Mouse (Mus musculus): ENCODE data around the gene Slc38a8. TPM values are rescaled to one million over a fixed set of nuclear protein-coding genes. Genes with fewer than 3 reads are reported as not detected.

Gene Slc38a8
- not detected for total RNA-seq (2021)
- long read RNA-seq, experiment 1, result 0 reads
- long read RNA-seq, experiment 2, result 0 reads

DNA sequence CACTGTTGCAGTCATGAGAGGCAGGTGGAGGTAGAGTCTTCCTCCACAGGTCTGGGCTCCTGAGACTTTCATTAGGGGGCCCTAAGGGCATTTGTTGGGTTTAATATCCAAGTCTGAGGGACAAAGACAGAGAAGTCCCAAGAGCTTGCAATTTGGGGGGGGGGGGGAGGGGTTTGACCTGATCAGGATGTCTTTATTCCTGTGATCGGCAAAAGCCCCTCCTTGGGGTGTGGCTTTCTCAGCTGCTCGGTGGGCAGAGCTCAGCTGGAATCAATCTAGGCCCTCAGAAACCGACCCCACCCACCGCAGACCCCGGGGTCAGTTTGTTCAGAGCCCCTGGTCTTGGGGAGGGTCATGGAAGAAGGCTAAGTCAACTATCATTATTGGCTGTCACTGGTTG, at the start of gene Slc38a8:
Gene Slc38a8, minus strand, starts transcription at position 101 of the 400 bp plus-strand sequence.
- DNase-seq, result no peak

DNA sequence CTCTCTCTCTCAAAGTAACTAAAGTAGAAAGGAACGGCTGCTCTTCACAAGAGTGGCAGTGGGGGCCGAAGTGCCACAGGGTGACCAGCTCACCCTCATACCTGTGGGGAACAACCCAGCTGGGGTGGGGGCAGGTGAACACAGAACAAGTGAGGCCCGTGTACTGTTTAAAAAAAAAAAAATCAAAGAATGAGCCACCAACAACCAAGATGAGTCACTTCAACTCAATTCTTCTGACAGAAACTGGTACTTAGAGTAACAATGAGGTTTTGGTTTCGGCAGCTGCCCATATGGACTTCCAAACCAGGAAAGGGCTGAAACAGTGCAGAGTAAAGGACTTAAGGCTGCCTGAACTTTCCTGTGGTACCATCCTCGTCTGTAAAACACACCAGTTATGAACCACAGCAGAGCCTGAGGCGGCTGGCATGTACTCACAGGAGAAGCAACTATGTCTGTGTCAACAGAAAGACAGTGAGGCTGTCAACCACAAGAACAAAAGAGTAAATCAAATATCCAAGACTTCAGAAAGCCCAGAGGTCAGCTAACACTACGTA, 47.1 kb upstream of the Slc38a8 start:
- DNase-seq, result no peak

- no peak for DNase-seq
Observed at GRCm38 (mm10) chr8:119547019-119547691, 45.7 kb upstream of the Slc38a8 start.

DNA sequence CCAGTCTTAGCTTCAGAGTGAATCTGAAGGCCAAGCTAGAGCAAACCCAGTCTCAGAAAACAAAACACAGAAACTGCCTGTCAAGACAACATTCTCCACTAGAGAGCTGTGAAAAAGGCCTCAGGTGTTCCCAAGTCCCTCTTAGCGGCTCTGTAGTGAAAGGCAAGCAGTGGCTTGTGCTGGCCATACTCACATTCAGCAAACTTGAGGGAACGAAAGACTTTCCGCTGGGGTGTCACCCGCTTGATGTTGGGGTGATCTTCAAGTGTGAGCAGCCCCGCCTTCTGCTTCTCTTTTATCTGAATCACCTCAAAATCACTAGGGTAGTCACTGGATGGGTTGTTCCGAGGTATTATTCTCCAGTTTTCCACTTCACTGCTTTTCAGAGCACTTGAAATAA, 44.3 kb upstream of the Slc38a8 start:
- no peak for DNase-seq

- DNase-seq, result no peak
Observed at GRCm38 (mm10) chr8:119545180-119545579, 43.7 kb upstream of the Slc38a8 start.

GRCm38 (mm10) chr8:119544606-119545005, 43.1 kb upstream of the Slc38a8 start:
- no peak for DNase-seq

- no peak for DNase-seq
Observed at GRCm38 (mm10) chr8:119531973-119532372, 30.5 kb upstream of the Slc38a8 start.

- DNase-seq, result no peak
Observed at GRCm38 (mm10) chr8:119531397-119531796, 29.9 kb upstream of the Slc38a8 start.

GRCm38 (mm10) chr8:119530937-119531336, 29.4 kb upstream of the Slc38a8 start:
- no peak for DNase-seq

- no peak for DNase-seq
Observed at GRCm38 (mm10) chr8:119528762-119529161, 27.3 kb upstream of the Slc38a8 start.

DNA sequence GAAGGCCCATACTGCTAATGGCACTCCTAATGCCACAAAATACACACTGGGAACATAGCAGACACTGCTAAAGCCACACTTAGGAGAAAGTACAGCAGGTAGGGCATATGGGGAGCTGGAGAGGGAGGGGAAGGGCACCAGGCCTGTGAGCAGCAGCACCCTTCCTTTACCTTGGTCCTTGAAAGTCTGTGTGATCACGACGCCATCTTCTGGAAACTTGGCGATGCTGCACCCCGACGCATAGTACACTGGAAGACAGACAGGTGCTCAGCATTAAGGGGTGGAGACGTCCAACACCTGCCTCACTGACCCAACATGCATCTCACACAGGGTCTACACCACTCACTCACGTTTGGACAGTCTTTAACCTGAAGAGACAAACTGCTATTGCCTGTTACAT, 18.6 kb upstream of the Slc38a8 start:
- DNase-seq, result no peak

- DNase-seq, result no peak
Observed at GRCm38 (mm10) chr8:119516674-119517073, 15.2 kb upstream of the Slc38a8 start.

- no peak for DNase-seq
Observed at GRCm38 (mm10) chr8:119515767-119516166, 14.3 kb upstream of the Slc38a8 start.

DNA sequence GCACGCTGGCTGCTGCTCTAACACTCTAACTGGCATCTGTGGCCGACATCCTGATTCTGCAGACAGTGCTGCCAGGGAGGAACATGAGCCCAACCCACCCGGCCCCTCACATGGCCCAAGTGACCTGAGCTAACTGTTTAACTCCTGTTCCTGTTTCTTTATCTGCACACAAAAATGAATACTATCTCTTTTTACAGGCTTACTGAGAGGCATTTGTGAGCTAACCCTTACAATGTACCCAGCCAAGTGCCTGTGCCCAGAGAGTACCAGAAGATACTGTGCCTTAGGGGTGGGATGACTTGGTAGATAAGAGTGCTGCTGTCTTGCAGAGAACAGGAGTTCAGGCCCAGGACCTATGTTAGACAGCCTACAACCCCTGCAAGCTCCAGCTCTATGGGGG, 13.4 kb upstream of the Slc38a8 start:
- no peak for DNase-seq

DNA sequence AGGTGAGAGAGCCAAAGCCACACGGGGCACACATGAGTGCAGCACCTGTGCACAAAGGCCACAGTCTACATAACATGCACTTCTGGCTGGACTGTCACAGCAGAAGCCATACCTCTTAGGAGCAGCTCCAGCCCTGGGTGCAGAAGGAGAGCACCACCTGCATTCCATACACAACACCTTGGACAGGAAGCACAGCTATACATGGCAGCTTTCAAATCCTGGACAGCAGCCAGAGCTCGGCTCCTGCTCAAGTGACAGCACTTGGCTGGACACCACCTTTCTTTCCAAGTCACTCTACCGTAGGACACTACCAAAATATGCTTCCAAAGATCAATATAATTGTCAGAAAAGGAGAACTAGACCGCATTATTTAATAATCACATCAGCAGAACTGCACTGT, 11.9 kb upstream of the Slc38a8 start:
- no peak for DNase-seq

- DNase-seq, result no peak
Observed at GRCm38 (mm10) chr8:119511722-119512121, 10.2 kb upstream of the Slc38a8 start.

DNA sequence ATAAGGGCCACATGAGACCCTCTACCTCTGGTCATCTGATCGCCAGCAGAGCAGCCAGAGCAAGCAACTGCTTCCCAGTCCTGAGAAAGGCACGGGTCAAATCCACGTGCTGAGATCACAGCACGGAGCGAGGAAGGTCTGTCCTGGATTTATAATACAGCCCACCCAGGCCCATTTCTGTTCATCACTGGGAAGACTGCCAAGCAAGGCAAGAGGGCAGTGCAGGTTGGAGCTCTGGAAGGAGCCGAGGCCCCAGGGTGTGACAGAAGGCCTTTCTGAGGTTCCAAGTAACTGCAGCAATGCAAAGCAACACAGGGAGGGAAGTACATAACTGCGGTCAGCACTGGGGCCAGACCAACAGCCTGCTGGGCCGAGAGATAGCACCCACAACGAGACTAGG, 9.0 kb upstream of the Slc38a8 start:
- DNase-seq, result no peak

DNA sequence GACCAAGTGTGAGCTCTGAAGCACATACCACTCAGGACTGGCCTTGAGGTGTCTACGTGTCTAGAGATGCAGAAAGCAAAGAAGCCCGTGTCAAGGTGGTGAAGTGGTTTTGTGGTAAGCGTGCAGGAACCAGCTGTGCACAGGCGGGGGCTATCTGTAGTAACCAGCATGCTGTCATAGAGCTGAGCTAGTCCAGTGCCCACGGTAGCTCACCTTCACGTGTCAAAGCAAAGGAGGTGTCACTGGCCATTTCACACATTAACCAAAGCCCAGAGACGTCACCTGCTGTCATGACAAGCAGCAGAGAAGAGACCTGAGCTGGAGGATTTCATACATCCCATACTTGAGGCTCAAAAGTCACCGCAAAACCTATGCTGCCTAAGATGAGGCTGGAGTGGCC, 4.6 kb upstream of the Slc38a8 start:
- DNase-seq, result no peak

DNA sequence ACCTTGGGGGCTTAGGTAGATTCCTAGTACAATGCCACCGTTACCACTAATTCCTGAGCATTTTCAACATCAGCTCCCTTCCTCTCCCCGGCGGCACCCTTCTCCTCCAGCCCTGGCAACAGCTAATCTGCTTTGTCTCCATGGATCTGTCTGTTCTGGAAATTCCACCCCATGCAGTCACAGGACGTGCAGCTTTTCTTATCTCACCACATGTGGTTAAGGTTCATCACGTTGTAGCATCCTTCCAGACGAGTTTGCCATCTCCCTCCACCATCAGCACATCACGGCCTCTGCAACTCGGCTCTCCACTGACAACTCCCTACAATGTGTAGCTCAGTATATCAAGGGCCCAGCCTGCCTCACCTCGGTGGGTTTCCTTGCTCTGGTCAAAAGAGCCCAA, 4.0 kb upstream of the Slc38a8 start:
- DNase-seq, result no peak

- DNase-seq, result no peak
Observed at GRCm38 (mm10) chr8:119503191-119503767, 1.8 kb upstream of the Slc38a8 start.

DNA sequence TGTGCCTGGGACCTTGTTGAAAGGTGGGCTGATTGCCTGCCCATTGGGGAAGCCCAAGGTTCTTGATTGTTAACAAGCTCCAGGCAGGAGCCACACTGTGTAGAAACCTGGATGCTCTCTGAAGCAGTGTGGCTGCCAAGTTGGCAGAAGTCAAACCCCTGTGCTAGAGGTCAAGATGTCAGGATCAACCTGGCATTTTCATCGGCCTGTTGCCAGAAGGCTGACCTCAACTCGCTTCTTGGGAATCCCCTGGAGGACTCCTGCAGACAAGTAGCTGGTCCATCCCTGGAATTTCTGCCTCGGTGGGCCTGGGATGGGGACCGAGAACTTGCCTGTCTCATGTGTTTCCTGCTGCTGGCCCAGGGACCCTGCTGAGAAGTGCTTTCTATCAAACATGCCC, 613 bp upstream of the Slc38a8 start:
- DNase-seq, result no peak

- no peak for DNase-seq
Observed at GRCm38 (mm10) chr8:119499836-119500235, 1.7 kb downstream of the Slc38a8 start.

DNA sequence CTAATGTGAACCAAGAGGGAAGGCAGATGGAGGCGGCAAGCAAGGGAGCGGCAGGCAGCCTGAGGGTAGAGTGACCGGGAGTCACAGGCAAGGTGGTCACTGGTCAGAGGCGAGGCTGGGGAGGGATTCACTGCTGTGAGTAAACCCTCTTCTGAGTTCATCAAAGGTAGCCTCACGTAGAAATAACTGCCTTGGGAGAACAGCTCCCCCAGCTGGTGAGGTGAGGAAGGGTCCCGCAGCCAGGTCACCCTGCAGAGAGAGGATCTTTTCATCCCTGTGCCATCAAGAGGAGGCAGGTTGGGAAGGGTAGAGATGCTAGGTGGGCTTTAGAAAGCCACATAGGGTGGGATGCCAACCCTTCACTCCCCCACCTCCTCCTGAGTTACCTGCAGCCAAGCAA, 4.7 kb downstream of the Slc38a8 start:
- peak; percentile 27 for DNase-seq

- no peak for DNase-seq
Observed at GRCm38 (mm10) chr8:119487093-119487492, 14.4 kb downstream of the Slc38a8 start.

Measured in gastrocnemius, postnatal 25 days (tissue).